Mouse (Mus musculus) embryo, embryonic 10.5 days (tissue): ENCODE measurements around the gene Kcnip2.

Experiments
- DNase-seq: peaks from one replicate; pipeline ENCODE4 v3.0.0-alpha.2; 2015; ENCODE audit warnings: low spot score

Gene Kcnip2

DNA sequence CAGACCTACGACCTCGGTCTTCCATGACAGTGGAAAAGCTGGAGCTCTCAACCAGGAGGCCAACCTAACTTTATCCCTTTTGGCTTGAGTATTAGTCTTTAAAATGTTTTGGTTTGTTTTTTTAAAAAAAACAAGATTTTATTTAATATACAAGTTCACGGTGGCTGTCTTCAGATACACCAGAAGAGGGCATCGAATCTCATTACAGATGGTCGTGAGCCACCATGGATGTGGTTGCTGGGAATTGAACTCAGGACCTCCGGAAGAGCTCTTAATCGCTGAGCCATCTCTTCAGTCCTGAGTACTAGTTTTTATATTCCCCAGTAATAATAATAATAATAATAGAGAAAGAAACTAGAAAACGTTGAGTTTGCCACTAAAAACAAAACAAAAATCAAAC, 34.2 kb downstream of the Kcnip2 start:
- no peak for DNase-seq

DNA sequence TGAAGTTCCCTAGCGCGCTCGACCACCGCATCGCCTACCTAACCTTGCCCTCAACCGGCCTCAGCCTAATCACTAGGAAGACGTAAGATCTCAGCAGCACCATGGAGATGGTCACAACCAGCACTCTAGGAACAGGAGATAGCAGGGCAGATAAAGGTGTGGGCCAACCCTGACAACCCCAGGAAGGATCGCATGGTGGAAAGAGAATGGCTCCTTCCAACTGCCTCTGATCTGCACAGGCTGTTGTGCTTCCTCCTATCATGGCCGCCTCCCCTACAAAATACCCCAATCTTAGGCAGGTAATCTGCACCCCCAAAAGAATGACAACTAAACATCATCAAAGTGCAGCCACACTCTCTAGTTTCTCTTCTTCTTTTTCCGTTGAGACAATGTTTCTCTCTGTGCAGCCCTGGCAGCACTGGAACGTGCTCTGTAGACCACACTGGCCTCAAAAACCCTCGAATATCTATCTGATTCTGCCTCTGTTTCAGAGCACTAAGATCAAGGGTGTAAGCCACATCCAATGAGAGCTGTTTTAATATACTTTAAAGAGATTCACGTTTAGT, 35.4 kb downstream of the Kcnip2 start:
- DNase-seq, result no peak

DNA sequence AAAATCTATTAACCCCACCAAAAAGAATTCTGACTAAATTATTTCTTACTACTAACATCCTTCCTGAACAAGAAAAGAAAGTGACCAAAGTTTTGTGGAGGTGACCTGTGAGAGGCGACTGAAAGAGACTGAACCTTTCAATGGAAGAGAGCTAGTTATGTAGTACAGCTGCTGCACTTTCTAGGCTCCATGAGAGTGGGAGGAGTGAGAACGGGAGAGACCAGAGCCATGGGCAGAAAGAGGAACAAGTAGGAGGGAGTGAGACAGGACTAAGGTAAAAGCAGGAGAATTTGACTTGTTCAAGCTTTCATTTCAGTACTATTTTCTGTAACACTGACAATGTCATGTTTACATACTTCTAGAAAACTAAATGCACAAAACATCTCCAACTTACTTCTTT, 40.4 kb downstream of the Kcnip2 start:
- DNase-seq, result no peak

DNA sequence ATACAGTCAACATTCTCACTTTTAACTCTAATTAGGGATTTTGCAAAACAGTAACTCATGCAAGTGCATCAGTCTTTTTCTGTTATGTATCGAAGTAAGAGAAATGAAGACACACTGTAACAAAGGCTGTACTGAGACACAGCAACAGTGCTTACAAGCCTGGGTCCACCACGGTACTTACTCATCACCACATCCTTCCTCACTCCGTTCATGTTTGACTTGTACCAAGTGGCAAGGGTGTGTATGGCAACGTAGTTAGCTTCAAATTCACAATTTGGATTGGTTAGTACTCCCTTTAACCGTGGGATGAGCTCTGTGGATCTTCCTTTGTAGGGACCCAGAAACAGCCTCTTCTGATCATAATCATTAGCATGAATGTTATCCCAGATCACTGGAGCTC, 44.4 kb downstream of the Kcnip2 start:
- DNase-seq, result no peak

DNA sequence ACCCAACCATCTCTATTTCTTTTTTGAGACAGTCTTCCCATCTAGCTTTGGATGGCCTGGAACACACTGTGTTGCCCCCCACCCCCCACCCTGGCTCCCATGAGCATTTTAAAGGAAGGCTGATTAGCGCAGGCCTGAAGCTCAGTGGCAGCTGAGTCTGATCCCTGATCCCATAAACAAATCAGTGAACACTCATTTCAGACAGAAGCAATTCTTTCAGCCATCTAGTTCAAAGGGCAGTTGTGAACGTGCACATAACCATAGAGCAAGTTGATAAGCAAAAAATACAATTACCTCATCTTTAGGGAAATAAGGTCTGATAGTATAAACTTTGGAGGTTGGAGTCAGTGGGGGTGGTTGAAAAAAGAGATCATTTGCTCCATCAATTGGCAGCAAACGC, 55.1 kb downstream of the Kcnip2 start:
- no peak for DNase-seq

DNA sequence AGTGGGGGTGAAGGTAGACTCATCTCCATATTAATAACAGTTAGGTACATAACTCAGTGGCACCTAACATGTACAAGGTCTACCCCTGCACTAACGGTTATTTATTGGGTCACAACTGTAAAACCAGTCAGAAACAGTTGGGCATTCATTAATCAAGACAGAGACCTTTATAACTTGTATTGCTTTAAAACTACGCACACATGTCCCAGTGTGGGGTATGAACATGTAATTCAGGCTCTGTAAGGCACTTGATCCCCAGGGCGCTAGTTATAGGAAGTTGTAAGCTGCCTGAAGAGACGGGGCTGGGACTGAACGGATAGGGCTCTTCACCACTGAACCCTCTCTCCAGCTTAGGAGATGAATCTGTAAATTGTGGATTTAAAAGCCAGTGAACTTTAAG, 57.2 kb downstream of the Kcnip2 start:
- no peak for DNase-seq

DNA sequence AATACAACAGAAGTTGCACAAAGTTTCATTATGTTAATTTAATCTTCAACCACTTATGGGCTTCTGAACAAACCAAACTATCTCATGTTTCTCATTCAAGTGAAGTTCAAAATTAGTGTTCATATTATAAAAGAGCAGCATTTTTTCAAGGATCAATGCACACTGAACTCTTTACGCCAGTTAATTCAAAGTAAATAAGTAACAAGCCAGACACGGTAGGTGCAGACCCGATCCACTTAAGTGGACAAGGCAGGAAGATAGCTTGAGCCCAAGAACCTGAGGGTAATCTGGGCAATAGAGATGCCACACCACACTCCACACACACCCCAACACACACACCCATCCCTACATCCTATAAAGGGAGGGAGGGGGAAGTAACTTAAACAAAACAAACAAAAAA, 62.3 kb downstream of the Kcnip2 start:
- no peak for DNase-seq

DNA sequence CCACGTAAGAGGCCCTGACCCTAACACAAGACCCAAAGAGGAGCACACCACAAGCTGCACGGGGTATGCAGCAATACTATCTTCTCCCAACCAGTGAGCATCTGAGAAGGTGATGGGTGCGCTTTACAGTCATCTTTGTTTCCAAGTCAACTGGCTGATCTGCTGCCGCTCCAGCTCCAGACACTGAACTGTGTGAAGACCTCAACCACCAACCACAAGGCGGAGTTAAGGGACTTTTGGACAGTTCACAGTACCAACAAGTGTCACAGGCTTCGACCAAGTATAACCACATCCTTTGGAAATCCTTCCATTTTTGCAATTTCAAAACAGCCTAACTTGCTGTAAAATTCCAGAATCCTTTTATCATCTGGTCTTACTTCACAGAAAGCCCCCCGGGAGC, 64.0 kb downstream of the Kcnip2 start:
- no peak for DNase-seq

DNA sequence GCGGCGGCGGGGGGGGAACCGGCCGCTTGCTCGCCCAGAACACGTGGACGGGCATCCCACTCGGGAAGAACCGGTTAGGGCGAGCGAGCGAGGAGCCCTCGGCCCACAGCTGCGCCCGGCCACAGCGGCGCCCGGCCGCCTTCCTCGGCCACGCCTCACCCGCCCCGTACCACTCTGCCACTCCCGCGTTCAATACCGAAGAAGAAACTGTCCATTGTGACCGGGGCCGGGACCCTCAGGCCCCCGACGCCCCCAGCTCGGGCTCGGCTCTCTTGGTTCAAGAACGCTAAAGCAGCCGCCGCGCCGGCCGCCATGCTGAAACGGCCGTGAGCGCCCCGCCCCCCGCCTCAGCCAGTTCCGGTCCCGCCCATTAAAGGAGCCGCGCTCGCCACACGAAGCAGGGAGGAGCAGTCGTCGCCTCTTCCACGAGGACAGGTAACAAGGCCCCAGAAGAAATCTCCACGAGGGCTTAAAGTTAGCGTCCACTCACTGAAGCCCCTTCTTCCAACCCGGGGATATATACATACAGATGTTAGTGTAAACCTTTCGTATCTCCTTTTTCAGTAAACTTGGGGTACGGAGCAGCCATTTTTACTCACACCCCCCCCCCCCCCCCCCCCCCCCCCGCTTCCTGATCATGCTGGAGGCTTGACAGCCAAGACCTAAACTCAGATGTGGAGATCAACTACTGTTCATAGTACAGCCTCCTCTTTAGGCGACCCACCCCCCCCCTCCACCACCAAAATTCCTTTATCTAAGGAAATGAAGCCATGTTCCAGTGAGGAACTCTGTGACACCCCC, 66.4 kb downstream of the Kcnip2 start, which contains the start of gene Npm3:
Npm3 (minus strand) TSS at position 349 of the 801 bp plus-strand sequence.
- DNase-seq, result peak; percentile 93

DNA sequence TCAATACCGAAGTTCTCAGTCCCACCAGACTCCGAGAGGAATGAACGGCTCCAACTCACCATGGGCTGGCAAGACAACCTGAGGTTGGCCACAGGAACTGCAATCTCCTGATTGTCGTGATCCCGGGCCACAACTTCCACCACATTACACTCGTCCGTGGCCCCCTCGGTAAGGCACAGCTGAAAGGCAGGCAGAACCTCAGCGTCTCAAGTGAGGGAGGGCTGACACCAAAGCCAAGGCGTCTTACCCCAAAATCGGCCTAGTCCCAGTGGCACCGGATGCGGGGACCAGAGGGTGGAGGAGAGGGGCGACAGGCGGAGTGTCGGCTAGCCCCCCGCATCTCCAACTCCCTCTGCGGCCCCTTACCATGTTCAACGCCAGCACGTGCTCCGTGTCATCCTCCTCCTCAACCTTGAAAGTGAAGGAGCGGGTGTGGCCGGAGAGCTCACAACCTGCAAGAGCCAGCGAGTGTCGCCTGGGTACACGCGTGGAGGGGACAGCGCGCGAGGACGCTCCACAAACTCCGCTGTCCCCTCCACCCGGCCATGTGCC, 67.1 kb downstream of the Kcnip2 start:
- DNase-seq, result no peak

DNA sequence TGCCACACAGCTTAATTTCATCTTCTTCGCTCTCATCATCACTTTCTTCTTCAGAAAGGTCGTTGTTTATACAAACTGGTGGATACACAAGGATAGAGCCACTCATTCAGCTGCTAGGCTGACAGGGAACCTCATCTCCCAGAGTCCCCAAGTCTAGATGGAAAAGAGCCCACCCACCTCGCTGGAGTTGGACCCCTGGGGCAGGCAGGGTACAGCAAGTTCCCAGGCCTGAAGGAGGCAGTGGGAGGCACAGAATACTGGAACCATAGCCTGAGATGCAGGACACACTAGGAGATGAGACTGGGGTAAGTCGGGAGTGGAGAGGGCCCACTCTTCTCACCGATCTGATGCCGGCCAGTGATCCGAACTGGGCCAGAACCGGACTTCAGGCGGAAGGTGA, 67.7 kb downstream of the Kcnip2 start:
- no peak for DNase-seq

DNA sequence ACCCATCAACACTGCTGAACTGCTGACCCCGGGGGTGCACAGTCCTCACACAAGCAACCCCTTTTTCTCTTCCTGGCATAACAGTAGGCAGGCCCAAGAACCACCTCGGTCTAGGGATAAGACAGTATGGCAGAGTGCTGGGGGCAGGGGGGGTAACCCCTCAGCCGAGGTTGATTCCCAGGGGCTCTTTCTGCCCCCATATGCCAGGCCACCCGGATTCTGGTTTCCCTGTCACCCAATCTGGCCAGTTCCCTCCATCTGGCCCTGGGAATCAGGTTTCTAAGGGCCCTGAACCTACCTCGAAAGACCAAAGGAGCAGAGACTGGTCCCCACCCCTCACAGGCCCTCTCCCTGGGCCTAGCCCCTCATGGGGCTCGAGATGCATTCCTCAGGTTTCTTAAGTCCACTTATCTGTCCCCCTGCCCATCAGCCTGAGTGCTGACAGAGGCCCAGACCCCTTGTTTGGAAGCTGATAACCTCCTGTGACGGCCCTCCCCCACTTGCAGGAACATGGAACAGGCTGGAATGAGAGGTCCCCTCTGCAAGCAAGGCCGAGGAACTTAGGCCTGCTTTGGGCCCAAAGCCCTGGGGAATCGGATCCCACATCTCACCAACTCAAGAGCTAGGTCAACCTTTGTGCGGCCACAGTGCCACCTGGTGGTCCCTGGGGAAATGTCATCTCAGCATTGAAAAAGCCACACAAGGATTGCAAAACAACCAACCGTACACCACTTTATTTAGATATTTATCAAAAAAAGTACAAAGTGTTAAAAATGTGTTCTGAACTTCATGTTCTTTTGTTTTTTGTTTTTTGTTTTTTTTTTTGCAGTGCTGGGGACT, 68.6 kb downstream of the Kcnip2 start:
- DNase-seq, result peak; percentile 94

DNA sequence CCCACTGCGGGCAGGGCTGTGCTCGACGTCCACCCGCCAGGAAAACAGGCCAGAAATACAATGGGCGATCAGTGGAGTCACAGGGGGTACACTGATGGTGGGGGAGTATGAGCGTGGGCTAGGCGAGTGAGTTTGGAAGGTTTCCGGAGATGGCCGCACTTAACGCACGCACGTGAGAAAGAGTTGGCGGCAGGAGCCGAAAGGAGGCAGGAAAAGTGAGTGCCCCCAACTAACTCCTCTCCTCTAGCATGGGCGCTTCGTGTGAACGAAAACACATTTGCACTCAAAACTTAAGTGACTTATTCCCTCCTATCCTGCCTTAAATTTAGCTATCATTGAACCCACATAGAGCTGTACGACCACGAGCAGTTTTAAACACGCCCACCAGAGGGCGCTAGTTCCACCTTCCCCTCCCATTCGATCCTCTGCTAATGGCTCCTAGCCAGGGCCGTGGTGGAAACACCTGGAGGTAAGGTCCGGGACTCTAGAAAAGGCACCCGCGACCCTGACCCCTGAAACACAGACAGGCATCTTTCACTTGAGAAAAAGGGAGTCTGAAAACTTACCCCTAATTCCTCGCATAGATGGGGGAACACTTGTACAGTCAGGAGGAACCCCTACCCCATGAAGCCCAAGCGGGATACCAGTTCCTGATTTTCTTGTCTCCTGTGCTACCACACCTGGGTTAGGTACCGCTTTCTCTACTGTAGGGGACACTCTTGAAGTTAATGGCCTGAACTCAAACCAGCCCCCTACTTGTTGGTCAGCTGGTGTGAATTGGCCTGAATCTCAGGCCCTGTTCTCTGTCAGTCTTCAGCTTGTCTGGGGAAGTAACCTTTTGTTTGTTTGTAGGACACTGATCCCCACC, 69.5 kb downstream of the Kcnip2 start:
- peak; percentile 86 for DNase-seq

DNA sequence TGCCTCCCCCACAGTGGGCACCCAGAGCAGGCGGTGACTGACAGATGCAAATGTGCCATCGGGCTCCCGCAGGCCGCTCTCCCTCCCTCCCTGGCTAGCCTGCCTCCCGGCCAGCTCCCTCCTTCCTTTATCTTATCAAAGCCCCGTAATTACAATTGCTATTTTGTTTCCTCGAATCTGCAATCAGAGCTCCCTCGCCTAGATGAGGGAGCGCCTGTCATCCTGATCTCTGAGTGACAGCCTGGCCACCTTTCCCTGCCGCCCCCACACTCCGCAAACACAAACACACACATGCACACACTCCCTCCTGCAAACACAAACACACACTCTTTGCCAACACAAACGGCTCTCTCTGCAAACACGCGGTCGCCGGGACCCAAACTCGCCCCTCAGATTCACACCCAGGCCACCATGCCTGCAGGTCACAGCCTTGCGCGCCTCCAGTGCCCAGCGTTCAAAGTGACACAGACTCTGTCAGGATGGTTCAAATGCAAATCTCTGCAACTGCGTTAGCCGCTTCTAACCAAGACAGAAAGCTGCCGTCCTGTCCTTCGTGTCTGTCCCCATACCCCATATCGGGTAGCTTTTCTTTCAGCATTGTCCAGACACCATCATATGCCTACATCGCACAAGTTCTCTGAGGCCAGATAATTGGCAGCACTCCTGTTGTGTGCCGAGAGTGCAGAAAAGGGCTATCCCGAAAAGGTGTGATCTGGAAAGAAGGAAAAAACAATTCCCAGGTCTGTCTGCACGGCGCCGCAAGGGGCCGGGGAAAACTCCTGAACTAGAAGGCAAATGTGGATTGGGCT, 70.3 kb downstream of the Kcnip2 start:
- DNase-seq, result no peak

DNA sequence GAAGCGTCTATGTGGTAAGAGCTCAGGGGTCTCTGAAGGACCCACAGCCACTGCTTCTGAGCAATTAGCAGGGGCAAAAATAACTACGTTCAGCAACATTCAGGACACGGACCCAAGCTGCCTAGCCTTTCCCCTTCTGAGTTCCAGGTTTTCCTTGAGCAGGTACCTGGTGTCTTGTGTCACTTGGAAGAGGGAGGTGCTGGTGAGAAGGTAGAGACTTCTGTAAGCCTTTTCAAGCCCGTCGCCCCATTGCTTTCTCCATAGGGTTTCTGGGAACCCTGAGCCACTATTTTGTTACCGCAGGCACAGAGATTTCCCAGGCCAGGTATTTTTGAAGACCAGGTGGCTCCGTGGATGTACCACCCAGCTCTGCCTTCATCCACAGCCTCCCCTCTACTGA, 72.2 kb downstream of the Kcnip2 start:
- no peak for DNase-seq

DNA sequence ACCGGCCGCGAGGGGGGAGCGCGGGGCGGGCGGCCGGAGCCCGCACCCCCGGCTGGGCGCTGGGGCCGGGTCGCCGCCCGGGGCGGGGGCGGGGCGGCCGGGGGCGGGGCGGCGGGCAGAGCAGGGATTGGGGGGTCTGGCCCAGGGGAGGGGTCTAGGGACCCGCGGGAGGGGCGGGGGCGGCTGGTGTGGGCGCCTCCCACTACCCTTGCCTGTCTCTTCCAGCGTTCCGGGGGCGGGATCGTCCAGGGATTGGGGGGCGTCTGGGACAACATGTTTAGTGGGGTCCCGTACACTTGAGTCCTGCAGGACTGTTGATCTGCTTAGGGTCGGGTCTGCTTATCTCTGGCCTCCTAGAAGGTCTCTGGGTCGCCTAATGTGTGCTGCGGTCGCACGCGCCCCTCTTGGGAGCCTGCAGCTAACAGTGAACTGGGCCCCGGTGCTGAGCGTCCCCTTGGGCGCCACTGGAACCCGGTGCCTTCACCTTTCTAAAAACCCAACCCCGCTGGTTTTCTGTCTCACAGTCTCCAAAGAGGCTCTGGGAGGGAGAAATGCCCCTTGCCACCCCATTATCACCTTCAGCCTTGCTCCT, 72.8 kb downstream of the Kcnip2 start:
- no peak for DNase-seq

DNA sequence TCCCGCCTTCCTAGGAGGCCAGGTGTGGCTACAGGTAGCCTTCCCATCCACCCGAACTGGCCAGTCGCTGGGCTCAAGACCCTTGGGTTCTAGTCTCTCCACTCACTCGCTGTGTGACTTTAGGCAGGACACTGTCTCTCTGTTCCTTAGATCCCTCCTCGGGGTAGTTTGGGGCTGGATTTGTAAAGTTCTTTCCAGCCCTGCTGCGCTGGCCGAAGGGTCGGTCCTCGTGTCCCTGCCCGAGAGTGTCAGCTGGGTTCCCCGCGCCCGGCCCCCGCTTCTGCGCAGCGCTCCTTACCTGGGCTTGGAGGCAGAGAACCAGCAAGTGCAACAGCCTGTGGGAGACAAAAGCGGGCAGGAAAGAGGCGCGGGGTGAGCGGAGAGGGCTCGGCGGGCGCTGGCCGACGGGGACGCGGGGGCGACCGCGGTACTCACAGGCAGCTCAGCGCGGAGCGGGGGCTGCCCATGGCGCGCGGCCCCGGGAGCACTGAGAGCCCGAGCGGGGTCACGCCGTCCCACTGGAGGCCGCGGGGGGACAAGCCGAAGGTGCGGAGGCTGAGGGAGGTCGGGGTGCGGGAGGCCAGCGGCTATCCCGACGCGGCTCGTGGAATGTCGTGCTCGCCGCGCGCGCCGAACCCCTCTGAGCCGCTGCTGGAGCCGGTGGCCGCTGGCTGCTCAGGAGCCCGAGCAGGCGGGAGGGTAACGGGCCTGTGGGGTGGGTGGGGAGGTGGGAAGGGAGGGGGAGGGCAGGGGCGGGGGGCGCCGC, 73.5 kb downstream of the Kcnip2 start, which contains the start of gene Fgf8:
Fgf8 (minus strand) TSS at position 698 of the 766 bp plus-strand sequence.
- DNase-seq, result no peak
